Mouse (Mus musculus): ENCODE measurements at regions not wholly inside any gene's neighbourhood (a gene's known extent, or its start where the extent isn't known, plus 50 kb on each side); places are given as distances from the start of the nearest gene placed in this dataset.

DNA sequence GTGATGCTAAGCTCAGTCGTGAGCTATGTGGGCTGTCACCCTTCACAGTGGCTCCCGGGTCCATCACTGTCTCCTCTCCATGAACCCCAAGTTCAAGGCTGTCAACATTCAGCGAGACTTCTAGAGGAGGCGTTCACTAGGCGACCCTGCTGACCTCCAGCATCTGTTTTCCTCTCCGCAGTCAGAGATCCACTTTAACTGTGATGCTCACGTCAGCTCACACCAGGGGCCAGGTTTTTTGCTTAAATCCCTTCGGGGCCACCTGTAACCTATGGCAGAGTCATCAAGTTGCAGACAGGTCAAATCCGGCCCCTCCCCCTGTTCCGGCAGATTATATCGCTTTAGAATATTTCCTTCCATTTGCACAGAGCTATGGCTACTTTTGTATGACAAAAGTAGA, 144.3 kb upstream of the Irx6 start:
- no peak for TF ChIP-seq CTCF (IDR thresholded peaks at IDR 0.05; ENCODE audit: low read depth, low read length)
- no peak for TF ChIP-seq POLR2A (IDR thresholded peaks at IDR 0.05; ENCODE audit: insufficient read depth, low read length)
